Mouse (Mus musculus) neural tube, embryonic 13.5 days (tissue): ENCODE results near the gene Gm19935. TPM values are rescaled to one million over a fixed set of nuclear protein-coding genes. Genes with fewer than 3 reads are reported as not detected.

Experiments used
- ATAC-seq: fragments of 200-750 bp; cut with Nextera tagmentation; 2 replicates; pipeline ENCODE4 v1.8.0; 2017; ENCODE audit warnings: low read depth, mild to moderate bottlenecking, moderate TSS enrichment, moderate library complexity
- H3K27ac ChIP-seq: fragments of 300-500 bp; sonication (generic); replicated peaks from 2 replicates; pipeline ENCODE4 v1.5.1; 2015; ENCODE audit warnings: moderate library complexity, mild to moderate bottlenecking, inconsistent platforms
- H3K27me3 ChIP-seq: fragments of 300-500 bp; sonication (generic); 2 replicates; pipeline ENCODE4 v1.6.1; 2015; ENCODE audit warnings: mild to moderate bottlenecking, inconsistent platforms
- H3K36me3 ChIP-seq: fragments of 300-500 bp; sonication (generic); 2 replicates; pipeline ENCODE4 v1.6.1; 2015; ENCODE audit warnings: mild to moderate bottlenecking, inconsistent platforms
- H3K4me1 ChIP-seq: fragments of 300-500 bp; sonication (generic); replicated peaks from 2 replicates; pipeline ENCODE4 v1.6.1; 2015; ENCODE audit warnings: inconsistent platforms
- H3K4me2 ChIP-seq: fragments of 300-500 bp; sonication (generic); 2 replicates; pipeline ENCODE4 v1.6.1; 2015; ENCODE audit warnings: inconsistent platforms, mild to moderate bottlenecking, moderate library complexity
- H3K4me3 ChIP-seq: fragments of 300-500 bp; sonication (generic); 2 replicates; pipeline ENCODE4 v1.5.1; 2015; ENCODE audit warnings: mild to moderate bottlenecking, inconsistent platforms
- H3K9ac ChIP-seq: fragments of 300-500 bp; sonication (generic); 2 replicates; pipeline ENCODE4 v1.6.1; 2015; ENCODE audit warnings: moderate library complexity, mild to moderate bottlenecking, inconsistent platforms
- H3K9me3 ChIP-seq: fragments of 300-500 bp; sonication (generic); 2 replicates; pipeline ENCODE4 v1.6.1; 2016; ENCODE audit warnings: inconsistent platforms
- WGBS: fragments of 180-500 bp; shearing (Covaris S2); methylation state at CpG from one replicate; pipeline ENCODE4 v1.1.7; 2015; 5-methylcytosine and 5-hydroxymethylcytosine counted together
- polyA plus RNA-seq: library from polyadenylated mRNA; unstranded; fragments of >200 nt; fragmentation: Nextera tagmentation; extraction: Ambion mirVana; gene quantifications from 2 replicates; pipeline ENCODE4 v1.2.1, GENCODE M21; 2015

The Gm19935 gene
- polyA plus RNA-seq, 1 experiment from 2014 or later = 1.7 TPM

DNA sequence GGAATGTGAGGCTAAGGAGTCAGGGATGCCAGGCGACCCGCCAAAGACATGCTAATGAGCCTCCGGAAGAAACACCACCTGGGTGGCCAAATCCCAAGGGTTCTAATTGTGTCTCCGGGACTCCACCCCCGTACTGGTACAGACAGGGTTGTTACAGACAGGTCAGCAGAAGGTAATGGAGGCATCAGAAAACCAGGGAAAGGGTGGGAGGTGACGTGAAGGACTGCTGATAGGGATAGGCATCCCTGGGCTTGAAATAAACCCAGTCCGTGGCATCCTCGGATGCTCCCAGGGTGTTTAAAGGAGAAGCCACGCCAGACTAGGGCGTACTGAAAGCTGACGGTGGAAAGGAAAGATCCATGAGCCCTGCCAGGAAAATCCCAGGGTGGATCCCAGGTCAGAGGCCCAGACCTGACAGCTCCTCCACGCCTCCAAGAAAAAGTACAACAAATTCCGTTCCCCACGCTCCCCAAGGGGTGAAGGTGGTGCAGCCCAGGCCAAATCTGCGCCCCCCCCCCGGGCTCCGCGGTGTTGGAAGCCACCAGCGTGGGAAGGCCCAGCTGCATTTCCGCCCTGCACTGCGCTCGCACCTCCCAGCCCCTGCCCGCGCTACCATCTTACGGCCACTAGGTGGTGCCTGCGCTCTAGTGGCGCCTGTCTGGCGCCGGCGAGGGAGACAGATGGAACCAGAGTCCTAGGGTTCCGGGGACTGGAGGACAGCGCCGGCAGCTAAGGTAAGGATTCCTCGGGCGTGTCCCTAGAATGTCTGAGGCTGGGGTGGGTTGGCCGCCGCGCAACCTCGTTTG is 11.2 kb upstream of the Gm19935 start, which contains the start of gene Chd9:
Gene Chd9 (plus strand): TSS at position 172 of the 806 bp plus-strand sequence.
- H3K36me3 ChIP-seq = no peaks in the 10 kb centered on the region
- peak within 1 kb of the TSS; percentile 75 for H3K27ac ChIP-seq
- H3K4me2 ChIP-seq = peak within 1 kb of the TSS; percentile 63
- peaks cover 26% of the 10 kb centered on the region for H3K4me1 ChIP-seq
- H3K9ac ChIP-seq = peak within 1 kb of the TSS; percentile 73
- ATAC-seq = peak; percentile 95
- H3K4me3 ChIP-seq = peak within 1 kb of the TSS; percentile 48
- no peaks in the 10 kb centered on the region for H3K27me3 ChIP-seq
- WGBS = 1% methylated on average over 39 of the region's 39 CpGs
- no peaks in the 10 kb centered on the region for H3K9me3 ChIP-seq

DNA sequence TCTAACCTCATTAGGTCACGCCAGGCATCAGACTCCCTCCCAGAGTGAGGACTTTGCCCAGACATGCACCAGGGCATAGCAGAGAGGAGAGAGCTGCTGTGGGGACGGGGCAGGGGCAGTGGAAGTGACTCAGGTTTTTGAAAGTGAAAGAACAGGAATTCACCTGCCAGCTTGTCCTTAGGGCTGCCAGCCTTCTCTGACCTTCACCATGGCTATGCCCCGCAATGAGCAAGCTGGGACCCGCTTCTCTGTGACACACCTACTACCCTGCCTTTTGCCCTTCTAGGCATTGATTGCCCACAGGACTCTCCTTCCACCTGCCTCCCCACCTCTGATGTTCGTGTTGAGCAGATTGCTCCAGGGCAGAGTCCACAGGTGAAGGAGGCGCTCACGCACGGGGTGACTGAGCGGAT is 8.3 kb upstream of the Gm19935 start:
- Histone ChIP-seq H3K4me1 (peaks cover 22% of the 10 kb centered on the region), H3K4me3 (no peak overlapping the region), H3K9ac (no peak overlapping the region), H3K9me3 (no peaks in the 10 kb centered on the region), H3K4me2 (no peak overlapping the region), H3K27me3 (no peaks in the 10 kb centered on the region), H3K36me3 (no peaks in the 10 kb centered on the region), H3K27ac (no peak overlapping the region)
- 84% methylated on average over 9 of the region's 9 CpGs for WGBS
- no peak for ATAC-seq

DNA sequence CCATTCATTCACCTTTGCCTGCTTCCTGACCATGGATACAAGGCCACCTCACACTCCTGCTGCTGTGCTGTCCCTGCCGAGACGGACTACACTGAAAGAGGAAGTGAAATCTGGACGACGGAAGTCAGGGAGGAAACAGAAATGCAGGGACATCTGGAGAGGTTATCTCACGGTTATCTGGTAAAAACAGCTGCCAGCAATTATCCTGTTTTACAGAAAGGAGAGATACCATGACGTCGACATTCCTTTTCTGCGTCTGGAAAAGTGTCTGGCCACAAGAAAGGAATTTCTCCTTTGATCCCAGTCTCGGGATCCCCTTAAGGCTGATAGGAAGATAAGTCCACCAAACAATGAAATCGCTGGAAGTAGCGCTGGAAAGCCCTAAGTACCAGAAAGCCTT is 5.2 kb upstream of the Gm19935 start:
- no peak overlapping the region for H3K9ac ChIP-seq
- 64% methylated on average over 11 of the region's 11 CpGs for WGBS

DNA sequence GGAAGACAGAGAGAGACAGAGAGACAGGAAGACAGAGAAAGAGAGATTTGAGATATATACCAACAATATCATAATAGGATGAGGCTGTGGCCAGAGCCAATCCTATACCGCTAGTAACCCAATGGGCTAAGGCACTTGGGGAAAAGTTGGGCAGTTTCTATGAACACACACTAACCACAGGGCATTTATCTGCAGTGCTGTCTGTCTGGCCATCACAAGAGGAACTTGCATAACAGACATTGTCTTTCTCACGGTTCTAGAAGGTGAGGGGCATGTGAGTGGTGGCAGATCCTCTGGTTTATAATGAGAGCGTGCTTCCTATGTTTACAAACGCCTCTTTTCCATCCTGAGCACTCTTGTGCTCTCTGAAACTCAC is 3.1 kb upstream of the Gm19935 start:
- ATAC-seq = no peak
- WGBS = 88% methylated on average over 4 of the region's 4 CpGs

More for the DNA sequence above, 5.2 kb upstream of the Gm19935 start:
- H3K4me1 ChIP-seq = peaks cover 5% of the 10 kb centered on the region; the same call in 1 of the 2 replicates
- H3K27ac ChIP-seq = no peak overlapping the region
- no peak overlapping the region for H3K4me3 ChIP-seq
- no peaks in the 10 kb centered on the region for H3K36me3 ChIP-seq
- H3K27me3 ChIP-seq = no peaks in the 10 kb centered on the region
- no peak for ATAC-seq
- H3K9me3 ChIP-seq = no peaks in the 10 kb centered on the region
- no peak overlapping the region for H3K4me2 ChIP-seq

DNA sequence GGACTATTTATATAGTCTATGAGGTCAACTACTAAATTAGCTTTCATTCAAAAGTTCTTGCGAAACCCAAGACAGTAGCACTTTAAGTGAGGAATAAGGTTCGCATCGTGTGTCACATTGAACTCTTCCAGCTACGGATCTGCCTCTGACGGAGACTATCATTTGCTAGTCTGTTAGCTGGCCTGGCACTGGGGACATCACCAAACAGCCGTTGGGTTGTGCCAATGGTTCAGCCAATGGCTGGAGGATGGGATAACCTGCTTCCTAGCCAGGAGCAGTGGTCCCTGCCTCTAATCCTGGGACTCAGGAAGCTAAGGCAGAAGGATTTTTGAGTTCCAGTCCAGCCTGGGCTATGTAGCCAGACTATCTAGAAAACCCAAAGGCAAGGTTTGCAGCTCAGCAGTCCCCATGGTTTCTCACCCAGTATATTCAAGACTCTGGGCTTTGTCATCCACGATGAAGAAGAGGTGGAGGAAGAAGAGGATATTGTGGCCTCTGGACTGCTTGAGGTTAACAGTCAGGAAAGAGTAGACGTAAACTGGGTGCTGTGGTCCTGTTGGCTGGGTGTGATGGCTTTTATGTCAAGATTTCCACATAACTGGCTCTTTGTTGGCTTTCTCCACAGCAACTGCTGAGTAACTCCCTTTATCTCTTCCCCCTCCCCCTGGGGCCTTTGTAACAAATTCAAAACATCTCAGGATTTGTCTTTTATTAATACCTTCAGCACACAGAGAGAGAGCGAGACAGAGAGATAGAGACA is 2.5 kb upstream of the Gm19935 start:
- Histone ChIP-seq H3K27me3 (no peaks in the 10 kb centered on the region), H3K36me3 (no peaks in the 10 kb centered on the region), H3K9ac (no peak overlapping the region), H3K4me2 (no peak overlapping the region), H3K27ac (no peak overlapping the region), H3K4me3 (no peak overlapping the region), H3K4me1 (peaks cover 27% of the 10 kb centered on the region), H3K9me3 (no peaks in the 10 kb centered on the region)
- 81% methylated on average over 9 of the region's 9 CpGs for WGBS
- ATAC-seq = no peak

More for the DNA sequence above, 3.1 kb upstream of the Gm19935 start:
- no peak overlapping the region for H3K4me3 ChIP-seq
- H3K4me2 ChIP-seq = no peak overlapping the region
- H3K27ac ChIP-seq = no peak overlapping the region
- H3K4me1 ChIP-seq = peaks cover 27% of the 10 kb centered on the region
- H3K9me3 ChIP-seq = no peaks in the 10 kb centered on the region
- H3K36me3 ChIP-seq = no peaks in the 10 kb centered on the region
- no peak overlapping the region for H3K9ac ChIP-seq
- no peaks in the 10 kb centered on the region for H3K27me3 ChIP-seq

DNA sequence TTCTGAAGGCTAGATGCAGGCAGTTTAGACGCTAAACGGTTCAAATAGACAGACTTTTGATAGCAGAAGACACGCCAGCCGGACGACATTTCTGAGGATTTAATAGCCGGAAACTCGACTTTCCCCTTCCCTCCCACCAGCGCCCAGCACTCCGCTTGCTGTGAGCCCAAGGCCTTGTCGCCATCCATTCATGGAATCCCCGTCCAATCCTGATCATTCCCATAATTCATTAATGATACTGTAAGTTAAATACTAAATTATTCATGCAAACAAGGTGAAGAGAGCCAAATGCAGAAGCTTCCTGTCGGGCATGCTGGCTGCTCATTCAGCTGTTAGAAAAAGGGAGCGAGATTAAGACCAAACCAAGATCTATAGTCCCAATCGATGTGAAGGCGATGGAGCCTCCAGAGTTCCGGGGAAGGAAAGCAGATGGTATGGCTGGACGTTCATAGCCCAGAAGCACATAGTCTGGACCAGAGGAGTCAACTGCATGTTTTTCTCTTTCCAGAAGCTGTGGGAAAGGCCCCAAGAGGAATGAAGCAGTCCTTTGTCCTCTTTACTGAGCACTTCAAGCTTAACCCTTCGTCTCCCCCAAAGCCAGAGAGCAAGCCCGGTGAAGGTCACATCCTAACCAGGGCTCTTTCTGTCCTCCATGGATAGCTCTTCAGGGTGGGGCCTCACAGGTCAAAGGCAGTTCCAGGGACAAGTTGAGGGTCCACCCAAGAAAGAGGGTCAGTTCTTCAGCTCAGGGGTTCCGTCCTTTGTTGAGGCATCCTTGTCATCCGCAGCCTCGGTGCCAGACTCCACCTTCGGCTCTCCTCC is 921 bp downstream of the Gm19935 start:
- Histone ChIP-seq H3K4me1 (peaks cover 27% of the 10 kb centered on the region), H3K4me2 (peak overlapping the region; percentile 14; the same call in 1 of the 2 replicates), H3K4me3 (no peak overlapping the region), H3K9me3 (peaks cover 3% of the 10 kb centered on the region; the same call in 1 of the 2 replicates), H3K36me3 (no peaks in the 10 kb centered on the region), H3K27ac (peak overlapping the region; percentile 65), H3K9ac (peak overlapping the region; percentile 26; the same call in 1 of the 2 replicates), H3K27me3 (no peaks in the 10 kb centered on the region)
- 58% methylated on average over 23 of the region's 23 CpGs for WGBS
- ATAC-seq = 0 out of 2 replicates have a peak, but pooled peaks have one; percentile 50

DNA sequence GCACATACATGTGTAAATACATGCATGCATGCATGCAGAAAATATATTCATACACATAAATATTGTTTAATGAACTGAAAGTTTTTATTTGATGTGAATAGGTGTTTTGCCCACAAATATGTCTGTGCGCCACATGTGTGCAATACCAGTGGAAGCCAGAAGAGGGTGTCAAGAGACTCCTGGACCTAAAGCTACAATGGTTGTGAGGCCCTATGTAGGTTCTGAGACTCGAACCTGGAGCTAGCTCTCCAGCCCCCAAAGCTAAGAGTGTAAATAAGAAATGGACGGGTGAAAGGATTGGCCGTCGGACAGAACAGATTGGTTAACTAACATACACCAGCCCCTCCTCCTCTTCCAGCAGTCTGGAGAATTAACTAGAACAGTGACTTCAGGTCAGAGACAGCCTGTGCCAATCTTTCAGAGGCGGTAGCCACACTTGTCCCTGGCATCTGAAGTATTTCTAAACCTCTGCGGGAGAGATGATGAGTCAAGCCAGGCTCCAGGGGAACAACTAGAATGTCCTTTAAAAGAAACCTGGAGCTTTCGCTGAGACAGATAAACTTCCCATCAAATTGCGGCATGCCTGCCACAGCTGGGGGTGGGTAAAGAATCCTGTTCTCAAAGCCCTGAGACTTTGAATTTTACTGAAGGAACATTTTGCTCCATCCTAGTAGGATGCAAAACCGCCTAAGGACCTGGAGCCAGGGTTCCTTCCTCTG is 3.4 kb downstream of the Gm19935 start:
- Histone ChIP-seq H3K27me3 (no peaks in the 10 kb centered on the region), H3K4me1 (peaks cover 27% of the 10 kb centered on the region), H3K9ac (no peak overlapping the region), H3K4me2 (no peak overlapping the region), H3K9me3 (peaks cover 3% of the 10 kb centered on the region; the same call in 1 of the 2 replicates), H3K36me3 (no peaks in the 10 kb centered on the region), H3K4me3 (no peak overlapping the region), H3K27ac (no peak overlapping the region)
- ATAC-seq = no peak
- WGBS = 92% methylated on average over 10 of the region's 10 CpGs

DNA sequence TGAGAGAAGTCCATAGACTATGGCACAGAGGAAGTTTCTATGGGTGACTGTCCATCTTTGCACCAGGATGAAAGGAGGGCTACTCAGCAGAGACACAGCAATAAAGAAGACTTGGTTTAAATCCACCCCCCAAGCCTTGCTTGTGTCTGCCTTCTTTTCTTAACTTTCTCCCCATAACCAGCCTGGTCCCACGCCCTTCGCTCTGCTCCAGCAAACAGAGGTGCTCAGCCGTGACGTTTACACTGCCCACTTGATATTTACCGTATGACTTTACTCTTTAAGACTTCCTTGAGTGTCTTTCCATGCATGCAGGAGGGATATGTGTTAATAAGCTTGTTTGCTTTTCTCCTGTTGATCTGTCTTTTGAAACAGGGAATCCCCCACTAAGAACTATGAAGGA is 17.7 kb downstream of the Gm19935 start:
- Histone ChIP-seq H3K27me3 (no peaks in the 10 kb centered on the region), H3K4me3 (no peak overlapping the region), H3K36me3 (no peaks in the 10 kb centered on the region), H3K9me3 (no peaks in the 10 kb centered on the region), H3K9ac (no peak overlapping the region), H3K4me1 (peaks cover 11% of the 10 kb centered on the region), H3K4me2 (no peak overlapping the region), H3K27ac (no peak overlapping the region)
- WGBS = 82% methylated on average over 5 of the region's 5 CpGs
- no peak for ATAC-seq

DNA sequence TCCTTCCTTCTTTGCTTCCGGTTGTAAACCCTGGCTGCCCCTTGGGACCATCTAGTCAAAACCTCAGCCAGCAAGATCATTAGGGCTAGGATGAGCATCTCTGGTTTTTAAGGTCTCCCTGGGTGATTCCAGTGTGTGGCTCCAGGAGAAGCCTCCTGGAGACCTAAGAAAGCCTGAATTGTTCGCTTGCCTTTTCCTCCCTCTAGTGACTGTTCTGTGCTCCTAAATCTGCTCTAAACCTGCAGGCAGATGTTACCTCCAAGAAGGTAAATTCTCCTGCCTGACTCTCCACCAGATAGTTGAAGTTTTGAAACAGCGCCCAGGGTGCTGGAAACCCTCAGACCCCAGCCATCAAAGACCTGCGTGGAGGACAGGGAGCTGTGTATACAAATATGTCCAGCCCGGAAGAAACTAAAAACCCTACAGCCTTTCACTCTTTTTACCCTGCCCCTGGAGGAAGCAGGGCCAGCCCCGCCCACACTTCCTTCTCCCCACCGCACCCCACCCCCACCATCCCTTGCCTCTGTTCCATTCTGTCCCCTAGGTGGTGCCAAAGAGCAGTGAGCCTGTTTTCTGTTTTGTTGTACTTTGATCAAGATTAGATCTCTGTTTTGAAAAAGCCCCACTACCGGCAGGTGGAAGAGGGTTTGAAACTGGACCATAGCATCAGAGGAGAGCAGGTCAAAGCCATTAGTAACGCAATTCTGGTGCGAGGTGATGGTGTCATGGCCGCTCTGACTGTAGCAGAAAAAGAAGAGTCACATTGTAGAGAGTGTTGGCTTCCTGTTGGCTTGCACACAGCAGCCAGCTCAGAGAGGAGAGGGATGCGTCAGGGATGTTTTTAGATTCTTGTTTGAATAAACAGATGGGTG is 22.0 kb downstream of the Gm19935 start:
- Histone ChIP-seq H3K27ac (peak overlapping the region; percentile 18; the same call in 1 of the 2 replicates), H3K9ac (no peak overlapping the region), H3K4me3 (0 out of 2 replicates have a peak overlapping the region, but pooled peaks have one; percentile 17), H3K9me3 (no peaks in the 10 kb centered on the region), H3K4me2 (peak overlapping the region; percentile 48), H3K4me1 (peaks cover 14% of the 10 kb centered on the region), H3K27me3 (no peaks in the 10 kb centered on the region), H3K36me3 (no peaks in the 10 kb centered on the region)
- WGBS = 11% methylated on average over 12 of the region's 12 CpGs
- peak; percentile 66 for ATAC-seq

DNA sequence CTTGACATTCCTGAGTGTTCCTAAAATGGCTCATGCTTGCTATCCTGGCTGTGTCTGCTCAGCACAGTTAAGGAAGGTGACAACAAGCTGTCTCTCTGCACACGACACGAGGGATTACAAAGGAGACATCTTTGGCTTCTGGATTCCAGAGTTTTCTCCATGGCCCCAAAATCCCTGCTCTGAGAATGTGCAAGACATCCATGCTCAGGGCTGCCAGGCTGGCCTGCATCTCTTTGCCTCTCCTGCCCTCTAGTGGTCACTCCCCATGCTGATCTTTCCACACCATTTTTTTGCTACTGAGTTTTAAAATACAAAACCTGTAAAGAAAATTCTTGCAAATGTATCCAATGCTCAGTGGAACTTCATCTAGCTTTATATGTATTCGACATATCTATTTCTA is 23.5 kb downstream of the Gm19935 start:
- ATAC-seq = peak; percentile 71
- Histone ChIP-seq H3K27ac (no peak overlapping the region), H3K4me2 (no peak overlapping the region), H3K9me3 (no peaks in the 10 kb centered on the region), H3K4me3 (no peak overlapping the region), H3K27me3 (no peaks in the 10 kb centered on the region), H3K4me1 (peaks cover 14% of the 10 kb centered on the region), H3K9ac (no peak overlapping the region), H3K36me3 (no peaks in the 10 kb centered on the region)
- WGBS = 3% methylated on average over 3 of the region's 3 CpGs
